In genomic region chr3:29036620-29037019, GRCm38 (mm10) we compare ENCODE assay signal across 19 mouse cellular contexts. TPM values are rescaled to one million over a fixed set of nuclear protein-coding genes. Genes with fewer than 3 reads are reported as not detected.
DNase-seq lines count a peak whose midpoint lies in the region; ATAC-seq lines count a peak whose summit lies in the region.
"Had no signal": no experiment of that assay in that cellular context is flagged by ENCODE, and none has a peak within 500 bp of the region (broad histone marks: within the 10 kb centered on the region; RNA-seq: fewer than 3 reads in every experiment).

No protein-coding gene starts in this region.

- 0 out of 2 replicates have a peak, but pooled peaks cover 7% of the 10 kb centered on the region for H3K27me3 ChIP-seq in hindbrain, embryonic 12.5 days
- H3K27me3 ChIP-seq in hindbrain, embryonic 16.5 days (replicated peaks; ENCODE audit: control insufficient read depth, insufficient read depth, low read length) = no peaks in the 10 kb centered on the region
- H3K27me3 ChIP-seq in midbrain, embryonic 15.5 days (replicated peaks) = no peaks in the 10 kb centered on the region
- H3K27me3 ChIP-seq in midbrain, embryonic 14.5 days (ENCODE audit: control insufficient read depth, insufficient read depth, low read length) = no peaks in the 10 kb centered on the region
- H3K27me3 ChIP-seq in forebrain, embryonic 15.5 days = no peaks in the 10 kb centered on the region
- H3K27me3 ChIP-seq in neural tube, embryonic 13.5 days = no peaks in the 10 kb centered on the region
- no peaks in the 10 kb centered on the region for H3K27me3 ChIP-seq in heart, embryonic 11.5 days (ENCODE audit: control insufficient read depth, insufficient read depth, low read length)
- H3K27me3 ChIP-seq: CH12.LX; heart, embryonic 13.5 days had no signal

- no peak overlapping the region for H3K4me2 ChIP-seq in hindbrain, embryonic 12.5 days (replicated peaks)
- no peak overlapping the region for H3K4me2 ChIP-seq in hindbrain, embryonic 16.5 days (ENCODE audit: low read length)
- no peak overlapping the region for H3K4me2 ChIP-seq in midbrain, embryonic 15.5 days
- no peak overlapping the region for H3K4me2 ChIP-seq in midbrain, embryonic 14.5 days (ENCODE audit: low read length)
- H3K4me2 ChIP-seq in forebrain, embryonic 15.5 days (replicated peaks) = no peak overlapping the region
- H3K4me2 ChIP-seq in neural tube, embryonic 13.5 days = no peak overlapping the region
- no peak overlapping the region for H3K4me2 ChIP-seq in heart, embryonic 11.5 days
- H3K4me2 ChIP-seq: embryonic facial prominence, embryonic 13.5 days; heart, embryonic 13.5 days; hindbrain, embryonic 14.5 days had no signal

- H3K27ac ChIP-seq in hindbrain, embryonic 12.5 days = no peak overlapping the region
- no peak overlapping the region for H3K27ac ChIP-seq in hindbrain, embryonic 16.5 days (ENCODE audit: low read depth, low read length)
- H3K27ac ChIP-seq in midbrain, embryonic 15.5 days = no peak overlapping the region
- no peak overlapping the region for H3K27ac ChIP-seq in midbrain, embryonic 14.5 days (replicated peaks; ENCODE audit: low read depth, low read length)
- H3K27ac ChIP-seq in forebrain, embryonic 15.5 days (replicated peaks) = no peak overlapping the region
- no peak overlapping the region for H3K27ac ChIP-seq in neural tube, embryonic 13.5 days (replicated peaks)
- no peak overlapping the region for H3K27ac ChIP-seq in heart, embryonic 11.5 days (ENCODE audit: low read depth, low read length)
- H3K27ac ChIP-seq: embryonic facial prominence, embryonic 13.5 days; gastrocnemius, adult 2 months; heart, embryonic 13.5 days; hindbrain, embryonic 14.5 days had no signal

- no peak overlapping the region for H3K4me3 ChIP-seq in hindbrain, embryonic 12.5 days
- H3K4me3 ChIP-seq in hindbrain, embryonic 16.5 days (ENCODE audit: low read length) = no peak overlapping the region
- H3K4me3 ChIP-seq in midbrain, embryonic 15.5 days = no peak overlapping the region
- no peak overlapping the region for H3K4me3 ChIP-seq in midbrain, embryonic 14.5 days (replicated peaks; ENCODE audit: low read depth, low read length)
- no peak overlapping the region for H3K4me3 ChIP-seq in forebrain, embryonic 15.5 days
- no peak overlapping the region for H3K4me3 ChIP-seq in neural tube, embryonic 13.5 days
- H3K4me3 ChIP-seq in heart, embryonic 11.5 days (ENCODE audit: low read depth, low read length) = no peak overlapping the region
- H3K4me3 ChIP-seq: embryonic facial prominence, embryonic 13.5 days; gastrocnemius, adult 2 months; heart, embryonic 13.5 days had no signal

- no peaks in the 10 kb centered on the region for H3K4me1 ChIP-seq in hindbrain, embryonic 12.5 days
- H3K4me1 ChIP-seq in hindbrain, embryonic 16.5 days (ENCODE audit: control insufficient read depth, insufficient read depth, low read depth, low read length) = no peaks in the 10 kb centered on the region
- no peaks in the 10 kb centered on the region for H3K4me1 ChIP-seq in midbrain, embryonic 15.5 days
- H3K4me1 ChIP-seq in midbrain, embryonic 14.5 days (ENCODE audit: control insufficient read depth, insufficient read depth, low read length) = no peaks in the 10 kb centered on the region
- H3K4me1 ChIP-seq in forebrain, embryonic 15.5 days = no peaks in the 10 kb centered on the region
- H3K4me1 ChIP-seq in neural tube, embryonic 13.5 days (replicated peaks) = no peaks in the 10 kb centered on the region
- no peaks in the 10 kb centered on the region for H3K4me1 ChIP-seq in heart, embryonic 11.5 days (ENCODE audit: control insufficient read depth, insufficient read depth, low read length)
- H3K4me1 ChIP-seq: embryonic facial prominence, embryonic 13.5 days; heart, embryonic 13.5 days had no signal

- H3K9me3 ChIP-seq in hindbrain, embryonic 12.5 days (replicated peaks) = no peaks in the 10 kb centered on the region
- H3K9me3 ChIP-seq in hindbrain, embryonic 16.5 days (ENCODE audit: control insufficient read depth, low read length) = peaks cover 3% of the 10 kb centered on the region; the same call in 1 of the 2 replicates
- no peaks in the 10 kb centered on the region for H3K9me3 ChIP-seq in midbrain, embryonic 15.5 days
- no peaks in the 10 kb centered on the region for H3K9me3 ChIP-seq in midbrain, embryonic 14.5 days (ENCODE audit: control insufficient read depth, low read length)
- H3K9me3 ChIP-seq in forebrain, embryonic 15.5 days = no peaks in the 10 kb centered on the region
- no peaks in the 10 kb centered on the region for H3K9me3 ChIP-seq in neural tube, embryonic 13.5 days
- H3K9me3 ChIP-seq in heart, embryonic 11.5 days (replicated peaks; ENCODE audit: control insufficient read depth, low read length) = no peaks in the 10 kb centered on the region
- H3K9me3 ChIP-seq: heart, embryonic 13.5 days had no signal

- no peak for DNase-seq in midbrain, embryonic 14.5 days
- DNase-seq in cerebellum, adult 9-11 months = no peak
- DNase-seq: cerebellum, adult 11-12 months; gastrocnemius, adult 2 months; gastrocnemius, postnatal 25 days had no signal

- ATAC-seq in hindbrain, embryonic 12.5 days (ENCODE audit: low FRiP score) = 0 out of 2 replicates have a peak, but pooled peaks have one; percentile 63
- ATAC-seq in hindbrain, embryonic 16.5 days = no peak
- peak; percentile 60 for ATAC-seq in midbrain, embryonic 15.5 days (replicated peaks)
- ATAC-seq in midbrain, embryonic 14.5 days (ENCODE audit: low FRiP score, low TSS enrichment) = no peak
- ATAC-seq in forebrain, embryonic 15.5 days (replicated peaks) = peak; percentile 66; the same call in 1 of the 2 replicates
- peak; percentile 47; the same call in 1 of the 2 replicates for ATAC-seq in neural tube, embryonic 13.5 days (ENCODE audit: low read depth)
- no peak for ATAC-seq in heart, embryonic 11.5 days (replicated peaks; ENCODE audit: insufficient number of reproducible peaks, low FRiP score, low TSS enrichment)
- ATAC-seq: activated CD4-positive, CD25-positive, alpha-beta regulatory T cell, adult 4 months; inflammation-experienced regulatory T-cells, adult 6 months; intestine, postnatal 0 days; Patski had no signal

- H3K36me3 ChIP-seq in hindbrain, embryonic 12.5 days = no peaks in the 10 kb centered on the region
- no peaks in the 10 kb centered on the region for H3K36me3 ChIP-seq in hindbrain, embryonic 16.5 days (ENCODE audit: control insufficient read depth, insufficient read depth, low read length)
- no peaks in the 10 kb centered on the region for H3K36me3 ChIP-seq in midbrain, embryonic 15.5 days (replicated peaks)
- no peaks in the 10 kb centered on the region for H3K36me3 ChIP-seq in midbrain, embryonic 14.5 days (ENCODE audit: control insufficient read depth, insufficient read depth, low read length)
- H3K36me3 ChIP-seq in forebrain, embryonic 15.5 days = no peaks in the 10 kb centered on the region
- H3K36me3 ChIP-seq in neural tube, embryonic 13.5 days = no peaks in the 10 kb centered on the region
- no peaks in the 10 kb centered on the region for H3K36me3 ChIP-seq in heart, embryonic 11.5 days (ENCODE audit: control insufficient read depth, insufficient read depth, low read length)
- H3K36me3 ChIP-seq: embryonic facial prominence, embryonic 13.5 days; heart, embryonic 13.5 days had no signal

- no peak overlapping the region for H3K9ac ChIP-seq in hindbrain, embryonic 12.5 days
- no peak overlapping the region for H3K9ac ChIP-seq in hindbrain, embryonic 16.5 days (ENCODE audit: low read depth, low read length)
- no peak overlapping the region for H3K9ac ChIP-seq in midbrain, embryonic 15.5 days
- no peak overlapping the region for H3K9ac ChIP-seq in midbrain, embryonic 14.5 days (replicated peaks; ENCODE audit: low read length)
- H3K9ac ChIP-seq in forebrain, embryonic 15.5 days (replicated peaks) = no peak overlapping the region
- no peak overlapping the region for H3K9ac ChIP-seq in neural tube, embryonic 13.5 days
- no peak overlapping the region for H3K9ac ChIP-seq in heart, embryonic 11.5 days (ENCODE audit: low read depth, low read length)
- H3K9ac ChIP-seq: embryonic facial prominence, embryonic 13.5 days; heart, embryonic 13.5 days; hindbrain, embryonic 14.5 days had no signal

RNA-seq across cellular contexts. Expression of gene Egfem1, which starts 45.2 kb away (rescaled TPM):
- polyA plus RNA-seq in hindbrain, embryonic 12.5 days (2016; fragmentation: Nextera tagmentation; extraction: Ambion mirVana) = 4.9 and 5.1 TPM in 2 replicates
- 4.6 and 6.4 TPM in 2 replicates for polyA plus RNA-seq in hindbrain, embryonic 16.5 days (2015; fragmentation: Nextera tagmentation; extraction: Ambion mirVana)
- polyA plus RNA-seq in midbrain, embryonic 15.5 days (2015; fragmentation: Nextera tagmentation; extraction: Ambion mirVana) = 7.9 TPM in 2 replicates
- polyA plus RNA-seq in midbrain, embryonic 14.5 days (2014; fragmentation: Nextera tagmentation; extraction: Ambion mirVana) = 6.7 and 7.7 TPM in 2 replicates
- polyA plus RNA-seq in forebrain, embryonic 15.5 days (2015; fragmentation: Nextera tagmentation; extraction: Ambion mirVana) = 3.9 and 4.4 TPM in 2 replicates
- polyA plus RNA-seq in neural tube, embryonic 13.5 days (2015; fragmentation: Nextera tagmentation; extraction: Ambion mirVana) = 5.4 and 7.2 TPM in 2 replicates
- 0.07 and 0.11 TPM in 2 replicates for polyA plus RNA-seq in heart, embryonic 11.5 days (2014; fragmentation: Nextera tagmentation; extraction: Ambion mirVana)
- polyA plus RNA-seq: activated CD4-positive, CD25-positive, alpha-beta regulatory T cell, adult 4 months; inflammation-experienced regulatory T-cells, adult 6 months; Patski had no signal

Comparison
In these comparisons a context has a peak if more than half of its experiments do, and no peak if none do; other contexts are left out.
1. ATAC-seq: peak in hindbrain, embryonic 12.5 days (single experiment), midbrain, embryonic 15.5 days (single experiment), forebrain, embryonic 15.5 days (single experiment) and neural tube, embryonic 13.5 days (single experiment); none in hindbrain, embryonic 16.5 days (single experiment), midbrain, embryonic 14.5 days (single experiment) and heart, embryonic 11.5 days (single experiment).